Mouse (Mus musculus) cortical plate, adult 2 months (tissue): Measurements from ENCODE around the gene Tlk2.

Experiments
- CTCF ChIP-seq: fragments of 200-500 bp; IDR thresholded peaks from 2 replicates; pipeline ENCODE4 v1.5.1; 2011; ENCODE audit warnings: mild to moderate bottlenecking, control low read depth, low read length; ENCODE audit not compliant: insufficient read depth; ENCODE audit errors: extremely low read depth
- POLR2A ChIP-seq: fragments of 200-500 bp; IDR thresholded peaks from 2 replicates; pipeline ENCODE4 v1.6.1; 2011; ENCODE audit warnings: mild to moderate bottlenecking, low read length, control low read depth; ENCODE audit not compliant: insufficient read depth; ENCODE audit errors: extremely low read depth

DNA sequence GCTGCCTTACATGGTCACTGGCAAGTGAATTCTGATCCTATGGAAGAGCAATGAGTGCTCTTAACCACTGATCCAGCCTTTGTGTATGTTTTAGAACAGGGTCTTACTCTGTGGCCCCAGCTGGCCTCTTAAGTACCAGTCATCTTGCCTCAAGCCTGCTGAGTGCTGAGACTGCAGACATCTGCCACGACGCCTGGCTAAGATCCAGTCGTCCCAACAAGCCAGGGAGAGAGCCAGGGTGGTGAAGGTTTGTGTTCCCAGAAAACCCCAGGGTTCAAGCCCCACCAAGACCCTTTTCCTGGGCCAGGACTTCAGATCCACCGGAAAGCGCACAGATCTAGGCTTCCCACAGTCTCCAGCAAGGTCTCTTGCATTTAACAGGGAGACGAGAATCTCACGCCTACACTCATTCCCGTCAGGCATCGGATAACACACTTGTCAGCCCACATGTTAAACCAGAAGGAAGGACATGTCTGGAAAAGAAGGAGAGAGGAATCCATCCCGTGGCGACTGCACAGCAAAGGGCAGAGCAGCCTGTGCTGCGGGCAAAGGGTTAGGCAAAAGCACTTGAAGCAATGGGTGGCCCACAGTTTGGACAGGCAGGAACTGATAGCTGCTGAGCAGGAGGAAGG, 133.8 kb downstream of the Tlk2 start:
- TF ChIP-seq CTCF, result no peak
- TF ChIP-seq POLR2A, result no peak
